Mouse (Mus musculus): ENCODE measurements around the gene Ugt2a1. TPM values are rescaled to one million over a fixed set of nuclear protein-coding genes. Genes with fewer than 3 reads are reported as not detected.

The Ugt2a1 gene
- not detected in 2 replicates for polyA plus RNA-seq (2015; fragmentation: Nextera tagmentation; extraction: Ambion mirVana)

GRCm38 (mm10) chr5:87490771-87491170, at the start of gene Ugt2a1:
Gene Ugt2a1, minus strand, starts transcription at chr5:87490871.

GRCm38 (mm10) chr5:87538111-87538510, 47.4 kb upstream of the Ugt2a1 start, which contains the start of gene Sult1b1:
Gene Sult1b1, minus strand, starts transcription at chr5:87538195.

GRCm38 (mm10) chr5:87486706-87487105, 4.0 kb downstream of the Ugt2a1 start, which contains the start of gene Gm43638:
Gene Gm43638, minus strand, starts transcription at chr5:87486806.

GRCm38 (mm10) chr5:87482160-87482559, 8.5 kb downstream of the Ugt2a1 start, which contains the start of gene Ugt2a2:
Gene Ugt2a2, minus strand, starts transcription at chr5:87482260.

GRCm38 (mm10) chr5:87424041-87424440, 66.6 kb downstream of the Ugt2a1 start, which contains the start of gene Ugt2b38:
Gene Ugt2b38, minus strand, starts transcription at chr5:87424203.

Other genes starting within 250 kb of the Ugt2a1 start
- gene Ugt2b37, start 236.1 kb downstream of the Ugt2a1 start, polyA plus RNA-seq (2015; fragmentation: Nextera tagmentation; extraction: Ambion mirVana) = not detected in 2 replicates
- gene Ugt2a3, start 153.7 kb downstream of the Ugt2a1 start, polyA plus RNA-seq (2015; fragmentation: Nextera tagmentation; extraction: Ambion mirVana) = not detected in 2 replicates
- not detected in 2 replicates for gene Ugt2b38, start 66.7 kb downstream of the Ugt2a1 start, polyA plus RNA-seq (2015; fragmentation: Nextera tagmentation; extraction: Ambion mirVana)
- gene Ugt2a2, start 8.6 kb downstream of the Ugt2a1 start, polyA plus RNA-seq (2015; fragmentation: Nextera tagmentation; extraction: Ambion mirVana) = not detected in 2 replicates
- gene Gm43638, start 4.1 kb downstream of the Ugt2a1 start, polyA plus RNA-seq (2015; fragmentation: Nextera tagmentation; extraction: Ambion mirVana) = not detected in 2 replicates
- gene Sult1b1, start 47.3 kb upstream of the Ugt2a1 start, polyA plus RNA-seq (2015; fragmentation: Nextera tagmentation; extraction: Ambion mirVana) = 0.13 TPM in 1 of 2 replicates, not detected in the other
- gene Sult1d1, start 78.2 kb upstream of the Ugt2a1 start, polyA plus RNA-seq (2015; fragmentation: Nextera tagmentation; extraction: Ambion mirVana) = not detected in 2 replicates
- gene Sult1e1, start 100.7 kb upstream of the Ugt2a1 start, polyA plus RNA-seq (2015; fragmentation: Nextera tagmentation; extraction: Ambion mirVana) = not detected in 2 replicates
- not detected in 2 replicates for gene Csn1s1, start 175.3 kb upstream of the Ugt2a1 start, polyA plus RNA-seq (2015; fragmentation: Nextera tagmentation; extraction: Ambion mirVana)
- gene Csn2, start 208.8 kb upstream of the Ugt2a1 start, polyA plus RNA-seq (2015; fragmentation: Nextera tagmentation; extraction: Ambion mirVana) = not detected in 2 replicates

All from urinary bladder, postnatal 0 days (tissue).